Mouse (Mus musculus) myocyte (in vitro differentiated cells): ENCODE data around the gene Col4a1. TPM values are rescaled to one million over a fixed set of nuclear protein-coding genes. Genes with fewer than 3 reads are reported as not detected.

Experiments
- H3K27me3 ChIP-seq: one replicate; pipeline ENCODE4 v1.6.1; 2011; ENCODE audit not compliant: control insufficient read depth, insufficient read depth, insufficient read length
- H3K36me3 ChIP-seq: one replicate; pipeline ENCODE4 v1.6.1; 2011; ENCODE audit not compliant: control insufficient read depth, insufficient read depth
- H3K4me2 ChIP-seq: one replicate; pipeline ENCODE4 v1.6.1; 2011; ENCODE audit warnings: low read depth, control low read depth
- H3K4me3 ChIP-seq: one replicate; pipeline ENCODE4 v1.5.1; 2011; ENCODE audit warnings: mild to moderate bottlenecking, control low read depth, moderate library complexity
- H3K79me2 ChIP-seq: one replicate; pipeline ENCODE4 v1.6.1; 2011; ENCODE audit not compliant: control insufficient read depth, insufficient read depth
- H3ac ChIP-seq: one replicate; pipeline ENCODE4 v1.6.1; 2011; ENCODE audit not compliant: control insufficient read depth, insufficient read length
- CEBPB ChIP-seq: IDR thresholded peaks from 2 replicates; pipeline ENCODE4 v1.6.1; 2011; ENCODE audit warnings: mild to moderate bottlenecking, moderate library complexity; ENCODE audit not compliant: poor library complexity, insufficient read depth, severe bottlenecking
- E2F4 ChIP-seq: IDR thresholded peaks from one replicate; pipeline ENCODE4 v1.6.1; 2011; ENCODE audit warnings: mild to moderate bottlenecking, control low read depth, moderate library complexity; ENCODE audit not compliant: insufficient read depth
- MAX ChIP-seq: IDR thresholded peaks from one replicate; pipeline ENCODE4 v1.6.1; 2011; ENCODE audit warnings: low read depth, mild to moderate bottlenecking, control low read depth
- MYOD1 ChIP-seq, 3 experiments: IDR thresholded peaks; one replicate each; pipeline ENCODE4 v1.6.1; 2011; ENCODE audit warnings: control low read depth in 2 of 3, low read depth in 2 of 3, mild to moderate bottlenecking in 2 of 3, moderate library complexity in 1 of 3; ENCODE audit not compliant: insufficient read length in 2 of 3, control insufficient read depth in 1 of 3
- MYOG ChIP-seq, 3 experiments: IDR thresholded peaks; one replicate each; pipeline ENCODE4 v1.6.1; 2011; ENCODE audit warnings: control low read depth in 2 of 3, low read depth in 2 of 3, mild to moderate bottlenecking in 2 of 3; ENCODE audit not compliant: insufficient read length in 2 of 3, control insufficient read depth in 1 of 3, insufficient read depth in 1 of 3
- POLR2A ChIP-seq: IDR thresholded peaks from one replicate; pipeline ENCODE4 v1.6.1; 2011; ENCODE audit warnings: low read depth, mild to moderate bottlenecking, control low read depth, moderate library complexity; ENCODE audit not compliant: insufficient read length
- POLR2AphosphoS2 ChIP-seq: IDR thresholded peaks from one replicate; pipeline ENCODE4 v1.6.1; 2011; ENCODE audit warnings: low read depth, control low read depth; ENCODE audit not compliant: insufficient read length
- REST ChIP-seq: IDR thresholded peaks from one replicate; pipeline ENCODE4 v1.6.1; 2011; ENCODE audit warnings: mild to moderate bottlenecking, control low read depth, moderate library complexity; ENCODE audit not compliant: insufficient read depth, insufficient read length
- SRF ChIP-seq: IDR thresholded peaks from one replicate; pipeline ENCODE4 v1.6.1; 2011; ENCODE audit warnings: low read depth; ENCODE audit not compliant: control insufficient read depth, insufficient read length
- TCF12 ChIP-seq: IDR thresholded peaks from one replicate; pipeline ENCODE4 v1.6.1; 2011; ENCODE audit warnings: mild to moderate bottlenecking, control low read depth; ENCODE audit not compliant: poor library complexity, insufficient read depth, severe bottlenecking
- TCF3 ChIP-seq: IDR thresholded peaks from one replicate; pipeline ENCODE4 v1.6.1; 2011; ENCODE audit warnings: low read depth, control low read depth; ENCODE audit not compliant: insufficient read length
- USF1 ChIP-seq: IDR thresholded peaks from one replicate; pipeline ENCODE4 v1.6.1; 2011; ENCODE audit warnings: low read depth, mild to moderate bottlenecking, control low read depth, moderate library complexity
- polyA plus RNA-seq: library from polyadenylated mRNA; unstranded; fragments of >200 nt; fragmentation: generic; extraction: Trizol; gene quantifications from one replicate; pipeline ENCODE4 v1.2.1, GENCODE M21; 2012; ENCODE audit warnings: missing spikeins

Gene Col4a1
- polyA plus RNA-seq, 1 experiment, result 34.8 TPM

- Histone ChIP-seq H3K4me3 (no peak overlapping the region), H3K36me3 (no peaks in the 10 kb centered on the region), H3K79me2 (peaks cover 16% of the 10 kb centered on the region), H3K27me3 (no peaks in the 10 kb centered on the region), H3ac (no peak overlapping the region), H3K4me2 (no peak overlapping the region)
- TF ChIP-seq CEBPB (no peak), TCF3 (no peak), TCF12 (no peak), POLR2A (no peak), SRF (no peak), E2F4 (no peak)
Observed at GRCm38 (mm10) chr8:11319405-11319804, 6.8 kb upstream of the Col4a1 start.

DNA sequence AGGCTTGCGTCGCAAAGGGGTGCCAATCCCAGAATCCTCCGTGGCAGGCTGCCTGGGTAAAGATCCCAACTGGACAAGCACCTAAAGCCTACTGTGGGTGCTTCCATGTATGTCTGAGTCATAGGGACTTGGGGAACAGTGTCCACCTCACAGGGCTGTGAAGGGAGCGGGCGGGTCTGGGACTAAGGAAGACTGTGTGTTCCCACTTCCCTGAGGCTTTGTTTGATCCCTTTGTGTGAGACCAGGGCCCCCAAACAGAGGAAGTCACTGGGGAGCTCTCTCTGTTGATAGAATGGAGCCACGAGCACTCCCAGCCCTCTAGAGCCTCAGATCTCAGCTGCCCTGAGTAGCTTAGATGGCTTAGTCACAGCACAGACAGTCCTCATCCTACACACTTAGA is 3.5 kb upstream of the Col4a1 start:
- Histone ChIP-seq H3K4me3 (no peak overlapping the region), H3K36me3 (no peaks in the 10 kb centered on the region), H3ac (no peak overlapping the region), H3K27me3 (no peaks in the 10 kb centered on the region), H3K79me2 (peaks cover 18% of the 10 kb centered on the region), H3K4me2 (peak overlapping the region; percentile 95)
- no peak for TF ChIP-seq CEBPB
- no peak for TF ChIP-seq E2F4
- no peak for TF ChIP-seq POLR2A
- TF ChIP-seq MAX, result no peak
- TF ChIP-seq MYOG (IDR thresholded peaks at IDR 0.05; ENCODE audit: control insufficient read depth in 1 of 3, insufficient read depth in 1 of 3, insufficient read length in 2 of 3, low read depth in 2 of 3), result no peak
- no peak for TF ChIP-seq MYOD1 (IDR thresholded peaks at IDR 0.05; ENCODE audit: control insufficient read depth in 1 of 3, insufficient read length in 2 of 3, low read depth in 2 of 3)
- no peak for TF ChIP-seq REST
- TF ChIP-seq TCF12, result no peak
- no peak for TF ChIP-seq USF1
- no peak for TF ChIP-seq SRF
- no peak for TF ChIP-seq TCF3
- no peak for TF ChIP-seq POLR2AphosphoS2

DNA sequence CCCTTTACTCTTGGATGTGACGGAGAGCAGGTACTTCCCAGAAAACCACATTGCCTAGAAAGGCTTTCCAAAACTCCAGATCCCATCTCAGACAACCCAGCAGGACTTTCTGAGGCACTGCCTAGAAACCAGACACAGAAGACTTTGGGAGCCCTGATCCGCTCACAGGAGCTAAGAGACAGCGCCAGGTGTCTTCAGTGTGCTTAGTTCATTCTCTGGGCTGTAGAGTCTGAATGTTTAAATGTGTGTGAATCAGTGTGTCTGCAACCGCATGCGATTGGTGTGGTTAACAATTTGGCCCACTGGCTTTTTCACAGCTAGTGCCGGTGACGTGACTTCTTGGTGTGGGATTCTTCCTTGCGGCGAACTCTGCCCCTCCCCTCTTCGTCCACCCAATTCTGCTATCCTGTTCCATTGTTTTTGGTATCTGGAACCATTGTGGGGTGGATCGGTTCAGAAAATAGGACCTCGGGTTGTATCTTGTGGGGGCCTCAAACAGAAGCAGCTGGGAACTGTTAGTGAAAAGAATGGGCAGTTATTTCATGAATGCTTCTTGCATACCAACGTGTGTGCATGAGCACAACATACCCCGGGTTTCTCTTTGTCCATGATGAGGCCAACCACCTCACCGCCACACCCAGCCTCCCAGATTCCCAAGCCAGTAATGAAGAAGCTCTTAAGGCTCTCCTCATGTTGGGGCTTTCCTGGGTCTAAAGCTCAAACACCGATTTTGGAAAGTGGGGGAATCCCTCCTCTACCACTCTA is 2.7 kb upstream of the Col4a1 start:
- peaks cover 18% of the 10 kb centered on the region for H3K79me2 ChIP-seq
- no peaks in the 10 kb centered on the region for H3K27me3 ChIP-seq
- H3K4me2 ChIP-seq, result peak overlapping the region; percentile 95
- no peak for TF ChIP-seq MAX
- TF ChIP-seq REST, result no peak
- TF ChIP-seq MYOG (IDR thresholded peaks at IDR 0.05; ENCODE audit: control insufficient read depth in 1 of 3, insufficient read depth in 1 of 3, insufficient read length in 2 of 3, low read depth in 2 of 3), result peak in 1 of 3 experiments; percentile 48
- TF ChIP-seq SRF, result no peak
- no peak for TF ChIP-seq USF1
- no peak for TF ChIP-seq E2F4
- TF ChIP-seq TCF12, result peak; percentile 39
- peak; percentile 52 for TF ChIP-seq TCF3
- TF ChIP-seq CEBPB, result no peak
- TF ChIP-seq MYOD1 (IDR thresholded peaks at IDR 0.05; ENCODE audit: control insufficient read depth in 1 of 3, insufficient read length in 2 of 3, low read depth in 2 of 3), result peak in 2 of 3 experiments; percentile 95 to 97
- no peak for TF ChIP-seq POLR2A
- no peak for TF ChIP-seq POLR2AphosphoS2
- no peaks in the 10 kb centered on the region for H3K36me3 ChIP-seq
- H3K4me3 ChIP-seq, result no peak overlapping the region
- no peak overlapping the region for H3ac ChIP-seq

DNA sequence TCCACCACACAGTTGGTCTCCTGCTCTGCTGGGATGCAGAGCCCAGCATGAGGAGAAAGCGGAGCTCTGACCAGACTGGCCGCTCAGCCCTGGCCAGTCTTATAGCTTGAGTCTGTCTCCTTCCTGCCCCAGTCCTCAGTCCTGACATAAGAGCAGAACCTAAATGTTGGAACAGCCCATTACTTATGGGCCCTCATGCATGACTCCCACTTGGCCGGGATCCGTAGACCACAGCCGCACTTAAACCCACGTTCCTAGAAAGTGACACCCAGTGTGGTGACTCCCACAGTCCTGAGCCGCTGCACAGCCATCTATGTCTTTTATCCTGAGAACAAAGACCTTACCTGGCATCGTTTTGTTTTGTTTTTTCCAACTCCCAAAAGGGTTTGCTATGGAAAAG is 2.0 kb upstream of the Col4a1 start:
- H3K4me3 ChIP-seq, result peak overlapping the region; percentile 40
- H3ac ChIP-seq, result no peak overlapping the region
- H3K79me2 ChIP-seq, result peaks cover 21% of the 10 kb centered on the region
- H3K36me3 ChIP-seq, result no peaks in the 10 kb centered on the region
- no peaks in the 10 kb centered on the region for H3K27me3 ChIP-seq
- no peak for TF ChIP-seq SRF
- no peak for TF ChIP-seq MAX
- TF ChIP-seq POLR2A, result no peak
- TF ChIP-seq POLR2AphosphoS2, result no peak
- no peak for TF ChIP-seq MYOG (IDR thresholded peaks at IDR 0.05; ENCODE audit: control insufficient read depth in 1 of 3, insufficient read depth in 1 of 3, insufficient read length in 2 of 3, low read depth in 2 of 3)
- TF ChIP-seq E2F4, result no peak
- TF ChIP-seq USF1, result no peak
- no peak for TF ChIP-seq MYOD1 (IDR thresholded peaks at IDR 0.05; ENCODE audit: control insufficient read depth in 1 of 3, insufficient read length in 2 of 3, low read depth in 2 of 3)
- no peak for TF ChIP-seq TCF3
- no peak for TF ChIP-seq REST
- TF ChIP-seq CEBPB, result no peak
- TF ChIP-seq TCF12, result no peak
- peak overlapping the region; percentile 95 for H3K4me2 ChIP-seq
